Mouse (Mus musculus): ENCODE measurements around the gene Eif3l.

Eif3l gene

DNA sequence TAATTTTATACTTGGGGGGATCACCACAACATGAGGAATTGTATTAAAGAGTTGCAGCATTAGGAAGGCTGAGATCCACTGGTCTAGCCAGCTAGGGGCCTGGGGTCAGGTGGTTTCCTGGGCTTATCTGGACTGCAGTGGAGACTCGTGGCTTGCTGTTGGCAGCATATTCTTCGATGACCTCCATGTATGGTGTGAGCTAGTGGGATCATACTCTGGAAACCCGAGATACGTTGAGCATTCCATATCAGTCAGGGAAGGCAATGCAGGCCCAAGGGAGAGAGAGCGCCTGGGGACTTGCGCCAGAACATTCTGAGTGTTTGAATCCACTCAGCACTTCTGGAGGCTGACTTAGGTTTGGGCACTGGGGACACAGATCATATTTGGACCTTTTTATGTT is 48.8 kb downstream of the Eif3l start:
- no peak for DNase-seq (ENCODE audit: low read depth, low spot score)

DNA sequence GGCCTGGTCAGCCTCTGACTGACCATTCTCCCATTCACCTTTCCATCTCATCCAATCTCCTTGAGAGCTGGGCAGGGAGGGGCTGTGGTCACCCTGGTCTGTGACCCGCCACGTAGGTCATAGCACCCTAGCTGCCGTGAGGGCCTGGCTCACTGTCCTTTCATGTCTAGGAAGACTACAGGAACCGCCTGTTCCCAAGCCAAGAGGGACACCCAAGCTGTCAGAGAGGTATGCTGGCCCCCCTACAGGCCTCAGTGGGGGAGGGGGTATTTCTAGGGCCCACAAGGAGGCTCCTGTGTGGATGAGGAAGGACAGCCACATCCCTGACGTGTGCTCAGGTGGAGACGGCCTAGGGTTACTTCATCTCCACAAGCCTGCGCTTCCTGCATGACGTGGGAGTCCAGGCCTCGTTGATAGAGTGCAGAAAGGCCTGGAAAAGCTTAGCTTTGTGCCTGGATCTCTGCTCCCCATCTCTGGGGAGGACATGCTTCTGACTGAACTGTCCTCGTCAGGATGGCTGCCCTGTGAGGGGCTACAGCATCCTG is 49.4 kb downstream of the Eif3l start:
- DNase-seq (ENCODE audit: low read depth, low spot score): no peak

DNA sequence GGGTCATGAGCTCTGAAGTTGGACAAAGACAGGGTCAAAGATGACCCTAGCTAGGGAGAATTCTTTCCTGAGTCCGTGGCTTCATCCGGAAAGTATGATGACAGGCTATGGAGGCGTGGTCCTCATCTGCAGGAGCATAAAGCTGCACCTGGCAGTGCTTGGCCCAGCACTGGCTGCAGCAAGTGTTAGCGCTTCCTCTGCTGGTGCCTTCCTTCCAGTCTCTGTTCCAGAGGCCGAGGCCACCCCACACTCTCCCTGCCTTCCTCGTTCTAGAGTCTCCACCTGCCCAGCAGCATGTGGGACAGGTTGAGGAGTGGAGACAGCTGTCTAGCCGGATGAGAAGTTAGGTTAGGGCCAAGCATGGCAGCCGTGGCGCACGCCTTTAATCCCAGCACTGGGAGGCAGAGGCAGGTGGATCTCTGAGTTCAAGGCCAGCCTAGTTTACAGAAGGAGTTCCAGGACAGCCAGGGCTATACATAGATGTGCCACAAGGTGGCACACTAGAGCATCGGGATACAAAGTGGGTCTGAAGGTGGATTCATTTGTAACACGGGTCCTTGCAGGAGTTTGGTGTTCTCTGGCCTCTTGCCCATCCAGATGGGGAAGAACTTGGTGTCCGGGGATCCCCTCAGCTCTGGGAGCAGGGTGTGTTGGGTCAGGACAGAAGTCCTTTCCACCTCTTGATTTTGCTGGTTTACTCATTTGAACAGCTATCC is 51.4 kb downstream of the Eif3l start:
- peak; percentile 54 for DNase-seq (ENCODE audit: low read depth, low spot score)

DNA sequence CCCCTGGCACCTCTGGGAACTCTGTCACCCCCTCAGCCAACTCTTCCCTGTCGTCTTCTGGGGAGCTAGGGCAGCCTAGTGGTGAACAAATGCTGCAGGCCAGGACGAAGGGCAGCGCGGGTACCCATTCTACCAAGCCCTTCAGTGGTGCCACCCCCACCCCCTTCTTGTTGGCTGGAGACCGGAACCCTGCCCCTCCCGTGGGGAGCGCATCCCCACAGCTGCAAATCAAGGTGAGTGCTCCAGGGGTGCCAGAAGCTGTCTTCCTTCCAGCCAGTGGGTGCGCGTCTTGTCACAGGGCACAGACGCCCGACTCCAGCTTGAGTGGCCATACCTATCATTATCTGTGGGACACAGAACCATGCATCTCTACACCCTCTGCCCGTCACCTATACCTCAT is 52.1 kb downstream of the Eif3l start:
- DNase-seq (ENCODE audit: low read depth, low spot score): no peak

DNA sequence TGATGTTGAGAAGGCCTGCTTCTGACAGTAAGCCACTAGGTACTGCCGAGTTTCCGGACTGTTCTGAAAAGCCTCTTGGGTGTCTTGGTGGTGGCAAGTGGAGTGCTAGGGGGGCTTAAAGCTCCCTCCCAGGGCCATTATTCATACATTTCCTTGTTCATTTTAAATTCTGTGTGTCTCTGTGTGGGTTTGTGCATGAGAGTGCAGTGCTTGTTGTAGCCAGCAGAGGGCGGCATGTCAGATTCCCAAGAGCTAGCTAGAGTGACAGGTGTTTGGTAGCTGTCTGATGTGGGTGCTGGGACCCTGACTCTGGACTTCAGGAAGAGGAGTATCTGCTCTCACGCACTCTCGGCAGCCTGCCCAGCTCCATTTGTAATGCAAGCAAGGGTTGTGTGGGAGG is 53.2 kb downstream of the Eif3l start:
- no peak for DNase-seq (ENCODE audit: low read depth, low spot score)

DNA sequence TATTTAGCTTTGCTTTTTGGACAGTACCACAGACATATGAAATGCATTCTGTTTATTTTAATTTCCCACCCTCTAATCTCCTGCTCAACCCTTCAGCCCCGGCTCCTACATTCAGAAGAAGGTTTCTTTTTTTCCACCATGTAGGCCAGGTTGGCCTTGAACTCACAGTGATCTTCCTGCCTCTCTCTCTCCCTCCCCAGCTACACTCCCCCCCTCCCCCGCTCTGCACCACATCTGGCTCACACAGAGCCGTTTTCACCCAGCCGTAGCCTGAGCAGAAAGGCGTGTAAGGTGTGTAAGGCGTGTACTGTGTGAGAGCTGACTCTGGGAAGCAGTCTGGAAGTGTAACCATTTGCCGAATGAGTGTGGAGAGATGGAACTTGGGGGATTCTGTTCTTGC is 54.3 kb downstream of the Eif3l start:
- DNase-seq (ENCODE audit: low read depth, low spot score): no peak

DNA sequence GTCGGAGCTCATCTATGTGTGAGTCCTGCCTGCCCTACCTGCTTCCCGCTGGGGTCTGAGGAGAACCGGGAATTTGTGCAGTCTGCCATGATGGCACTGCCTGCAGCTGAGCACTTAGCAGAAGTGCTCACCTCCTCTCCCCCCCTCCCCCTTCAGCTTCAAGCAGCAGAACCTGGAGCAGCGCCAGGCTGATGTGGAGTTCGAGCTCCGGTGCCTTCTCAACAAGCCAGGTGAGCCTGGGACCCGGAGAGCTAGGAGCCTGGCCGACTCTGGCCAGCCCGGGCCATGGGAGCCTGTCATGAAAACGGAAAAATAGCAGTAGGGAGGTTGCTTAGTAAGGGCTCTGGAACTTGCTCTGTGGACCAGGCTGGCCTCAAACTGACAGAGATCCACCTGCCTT is 55.8 kb downstream of the Eif3l start:
- DNase-seq (ENCODE audit: low read depth, low spot score): no peak

DNA sequence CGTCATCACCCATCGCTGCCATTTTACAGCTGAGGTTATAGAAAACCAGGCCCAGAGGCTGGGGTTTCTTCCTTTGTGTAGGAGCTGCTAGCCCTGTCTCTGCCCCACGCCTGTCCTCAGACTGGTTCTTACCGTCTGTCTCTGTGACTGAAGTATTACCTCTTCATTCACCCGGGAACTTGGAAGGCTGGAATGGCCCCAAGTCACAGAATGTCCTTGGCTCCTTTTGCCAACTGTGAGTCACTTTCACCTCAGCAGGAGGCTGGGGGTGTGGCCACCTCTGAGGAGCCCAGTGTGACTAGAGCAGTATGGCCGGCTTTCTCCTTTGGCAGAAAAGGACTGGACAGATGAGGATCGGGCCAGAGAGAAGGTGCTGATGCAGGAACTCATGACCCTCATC is 56.5 kb downstream of the Eif3l start:
- peak; percentile 88 for DNase-seq (ENCODE audit: low read depth, low spot score)

DNA sequence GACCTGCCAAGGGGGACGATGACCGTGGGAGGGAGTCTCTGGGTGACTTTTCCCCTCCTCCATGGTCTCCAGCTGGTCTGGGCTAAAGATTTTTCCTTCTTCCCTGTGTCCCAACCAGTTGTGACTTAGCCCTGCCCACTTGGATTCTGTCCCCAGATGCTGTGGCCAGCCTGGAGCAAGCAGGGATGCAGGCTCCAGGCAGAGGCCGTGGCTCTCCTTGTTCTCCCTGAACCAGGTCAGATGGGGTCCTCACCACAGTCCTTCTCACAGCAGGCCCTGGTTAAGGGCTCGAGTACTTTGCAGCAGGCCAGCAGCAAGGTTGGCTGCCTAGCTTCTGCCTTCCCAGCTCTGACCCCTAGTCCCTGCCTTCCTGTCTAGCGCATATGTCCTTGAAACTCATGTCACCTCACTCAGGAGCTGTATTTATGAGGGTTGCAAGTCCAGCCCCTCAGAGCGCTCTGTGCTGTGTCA is 58.2 kb downstream of the Eif3l start:
- no peak for DNase-seq (ENCODE audit: low read depth, low spot score)

DNA sequence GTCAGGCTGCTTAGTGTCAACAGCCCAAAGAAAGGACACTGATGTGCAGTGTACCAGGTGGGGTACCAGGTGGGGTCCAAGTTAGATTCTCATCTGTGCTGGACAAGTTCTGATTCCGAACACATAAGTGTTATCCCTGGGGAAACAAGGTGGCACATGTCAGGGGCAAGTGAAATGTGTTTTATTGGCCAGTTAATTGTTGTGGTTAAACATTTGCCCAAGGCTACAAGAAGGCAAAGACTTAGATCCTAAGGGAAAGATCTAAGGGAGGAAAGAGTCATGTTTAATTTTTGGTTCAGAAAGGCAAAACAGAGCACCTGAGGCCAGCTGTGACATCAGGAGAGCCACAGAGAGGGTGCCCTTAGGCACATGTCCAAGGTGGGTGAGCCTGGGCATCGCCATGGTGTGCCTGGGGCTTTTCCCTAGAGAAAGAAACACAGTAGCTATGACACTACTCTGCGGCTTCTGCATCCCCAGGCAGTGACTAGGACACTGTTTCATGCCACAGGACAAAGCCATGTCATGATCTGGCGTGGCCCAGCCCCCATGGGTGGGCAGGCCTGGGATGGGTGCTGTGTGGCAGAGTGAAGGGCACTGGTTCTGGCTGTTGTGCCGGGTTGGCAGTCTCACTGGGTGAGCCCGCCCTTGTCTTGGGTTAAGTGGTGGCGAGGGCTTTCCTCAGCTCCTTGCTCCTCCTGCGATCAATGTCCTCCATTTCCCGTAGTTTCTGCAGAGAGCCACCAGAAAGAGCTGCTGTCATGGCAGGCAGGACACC is 59.7 kb downstream of the Eif3l start:
- no peak for DNase-seq (ENCODE audit: low read depth, low spot score)

DNA sequence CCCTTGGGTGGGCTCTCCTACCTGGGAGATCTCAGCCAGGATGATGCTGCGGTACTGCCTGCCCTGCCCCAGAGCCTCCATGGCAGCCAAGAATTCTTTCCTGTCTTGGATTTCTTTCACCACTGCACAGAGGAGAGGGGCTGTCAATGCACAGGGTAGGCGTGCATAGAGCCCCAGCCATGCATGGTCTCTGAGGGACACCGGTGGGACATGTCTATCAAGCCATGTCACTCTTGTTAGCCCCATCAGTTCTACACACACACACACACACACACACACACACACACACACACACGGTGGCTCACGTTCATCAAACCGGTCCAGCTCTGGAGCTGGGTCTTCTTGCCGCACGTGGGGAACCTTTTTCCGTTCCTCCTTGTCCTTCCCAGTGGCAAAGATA is 60.4 kb downstream of the Eif3l start:
- DNase-seq (ENCODE audit: low read depth, low spot score): no peak

DNA sequence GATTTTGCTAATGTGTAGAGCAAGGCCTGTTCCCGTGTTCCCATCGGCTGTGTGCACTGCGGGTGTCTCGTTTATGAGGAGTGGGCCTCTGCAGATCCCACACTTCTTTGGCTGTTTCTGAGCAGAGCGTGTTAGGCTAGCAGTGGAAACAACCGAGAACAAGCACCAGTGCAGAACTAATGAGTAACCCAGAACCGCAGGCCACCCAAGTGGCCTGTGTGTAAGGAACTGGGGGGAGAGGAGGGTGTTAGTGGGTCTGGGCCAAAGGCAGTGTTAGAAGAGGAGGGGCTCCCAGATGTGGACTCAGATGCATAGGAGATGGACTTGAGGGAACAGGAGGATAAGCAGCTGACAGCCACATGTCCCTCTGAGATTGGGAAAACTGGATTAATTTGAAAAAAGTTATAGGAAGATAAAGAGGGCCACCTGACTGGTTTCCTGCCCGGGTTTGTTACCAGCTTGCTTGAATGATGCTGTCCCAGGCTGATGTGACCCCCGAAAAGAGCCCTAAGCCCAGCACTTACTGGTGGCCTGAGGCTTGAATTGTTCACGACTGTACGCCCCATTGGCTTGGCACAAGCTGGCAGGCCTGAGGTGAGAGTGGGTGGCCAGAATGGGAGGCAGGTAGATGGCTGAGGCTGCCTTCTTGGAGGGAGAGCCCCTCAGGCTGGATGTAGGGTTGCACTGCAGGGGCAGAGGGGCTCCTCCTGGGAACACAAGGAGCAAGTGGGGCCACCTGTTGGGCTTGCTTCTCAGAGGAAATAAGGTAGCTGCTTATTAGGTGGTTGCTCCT is 61.0 kb downstream of the Eif3l start:
- DNase-seq (ENCODE audit: low read depth, low spot score): no peak

DNA sequence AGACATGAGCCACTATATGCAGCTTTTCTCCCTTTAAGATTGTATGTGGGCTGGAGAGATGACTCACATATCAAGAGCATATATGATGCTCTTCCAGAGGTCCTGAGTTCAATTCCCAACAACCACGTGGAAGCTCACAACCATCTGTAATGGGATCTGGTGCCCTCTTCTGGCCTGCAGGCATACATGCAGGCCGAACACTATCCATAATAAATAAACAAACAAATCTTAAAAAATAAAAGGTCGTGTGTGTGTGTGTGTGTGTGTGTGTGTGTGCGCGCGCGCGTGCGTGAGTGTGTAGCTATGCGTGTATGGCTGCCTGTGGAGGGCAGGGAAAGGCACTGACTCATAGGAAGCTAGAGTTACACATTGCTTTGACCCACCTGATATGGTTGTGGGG is 64.7 kb downstream of the Eif3l start:
- no peak for DNase-seq (ENCODE audit: low read depth, low spot score)

DNA sequence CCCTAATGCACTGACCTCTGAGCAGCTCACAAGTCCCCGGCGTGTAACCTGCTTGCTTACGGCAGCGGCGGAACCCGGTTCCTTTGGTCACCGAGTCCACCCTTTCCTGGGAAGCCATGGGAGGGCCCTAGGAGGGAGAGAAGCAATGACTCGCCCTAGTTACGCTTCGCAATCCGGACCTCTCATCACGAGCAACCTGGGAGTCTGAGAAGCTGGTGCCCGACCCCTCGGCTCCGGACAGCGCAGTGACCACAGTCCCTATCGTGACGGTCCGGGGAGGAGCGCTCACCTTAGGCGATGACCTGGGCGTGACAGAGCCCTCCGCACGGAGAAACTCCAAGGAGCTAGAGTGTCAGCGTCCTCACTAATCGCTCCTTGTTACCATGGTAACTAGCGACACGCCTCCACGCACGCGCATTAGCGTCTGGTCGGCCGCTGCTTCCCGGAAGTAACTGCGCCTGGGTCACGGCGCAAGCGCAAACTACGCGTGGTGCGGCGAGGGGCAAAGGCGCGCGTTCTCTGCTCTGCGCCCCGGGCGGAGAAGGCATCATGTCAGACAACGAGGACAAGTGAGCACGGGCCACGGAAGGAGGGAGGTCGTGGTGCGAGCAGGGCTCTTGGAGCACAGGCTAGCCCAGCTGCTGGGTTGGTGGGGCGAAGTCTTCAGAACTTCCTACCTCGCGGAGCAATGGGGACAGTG is 66.0 kb downstream of the Eif3l start, which contains the start of the genes Polr2f and 1700088E04Rik:
Gene Polr2f, plus strand, starts transcription at position 144 of the 700 bp plus-strand sequence.
Gene 1700088E04Rik, minus strand, starts transcription at position 388 of the 700 bp plus-strand sequence.
- DNase-seq (ENCODE audit: low read depth, low spot score): peak; percentile 97

DNA sequence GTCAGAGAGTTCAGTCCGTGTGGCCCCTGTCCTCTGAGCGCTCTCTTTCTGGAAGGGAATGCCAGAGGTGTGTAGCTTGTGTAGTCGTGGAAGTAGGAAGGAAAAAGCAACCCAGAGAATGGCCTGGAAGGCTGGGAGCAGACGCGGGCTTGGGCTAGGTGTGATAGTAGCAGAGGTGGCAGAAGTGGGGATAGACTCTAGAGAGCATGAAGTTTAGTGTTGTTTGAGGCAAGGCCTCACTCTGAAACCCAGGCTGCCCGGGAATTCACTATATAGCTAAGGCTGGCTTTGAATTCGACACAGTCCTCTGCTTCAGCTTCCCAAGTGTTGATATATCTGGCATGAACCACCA is 66.6 kb downstream of the Eif3l start:
- DNase-seq (ENCODE audit: low read depth, low spot score): no peak

DNA sequence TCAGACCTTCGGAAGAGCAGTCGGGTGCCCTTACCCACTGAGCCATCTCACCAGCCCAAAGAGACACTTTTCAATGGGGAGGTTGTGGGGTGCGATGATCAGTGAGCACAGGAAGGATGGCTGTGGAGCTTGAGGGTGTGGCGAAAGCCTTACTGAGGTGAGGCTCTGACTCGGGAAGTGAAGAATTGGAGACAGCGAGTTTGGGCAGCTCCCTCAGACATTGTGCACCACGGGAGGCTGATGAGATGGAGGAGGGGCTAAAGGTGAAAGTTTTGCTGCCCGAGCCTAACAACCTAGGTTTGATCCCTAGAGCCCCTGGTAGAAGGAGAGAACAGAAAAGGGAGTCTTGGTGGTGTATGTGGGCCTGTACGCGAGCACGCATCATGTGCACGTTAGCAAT is 68.3 kb downstream of the Eif3l start:
- no peak for DNase-seq (ENCODE audit: low read depth, low spot score)

Measured in brain, adult 2 months (tissue).